Mouse (Mus musculus) lung, postnatal 4 days (tissue): ENCODE results near the gene Hs6st2.

Source experiments
- DNase-seq, 2 experiments: peaks; one replicate each; pipeline ENCODE4 v3.0.0; 2021

The Hs6st2 gene

GRCm38 (mm10) chrX:51681756-51682155 lies at the start of gene Hs6st2:
Gene Hs6st2 (minus strand): TSS chrX:51681856.
- DNase-seq: no peak

- DNase-seq: no peak
Observed at GRCm38 (mm10) chrX:51714086-51714745, 32.6 kb upstream of the Hs6st2 start.

GRCm38 (mm10) chrX:51712996-51713395 lies 31.3 kb upstream of the Hs6st2 start:
- DNase-seq: no peak

GRCm38 (mm10) chrX:51702823-51703222 lies 21.2 kb upstream of the Hs6st2 start:
- DNase-seq: no peak

- DNase-seq: no peak
Observed at GRCm38 (mm10) chrX:51699079-51699478, 17.4 kb upstream of the Hs6st2 start.

GRCm38 (mm10) chrX:51686048-51686949 lies 4.6 kb upstream of the Hs6st2 start:
- DNase-seq: no peak

- DNase-seq: no peak
Observed at GRCm38 (mm10) chrX:51684336-51685056, 2.8 kb upstream of the Hs6st2 start.

- peak; percentile 15 to 40 for DNase-seq
Observed at GRCm38 (mm10) chrX:51681170-51681667, 437 bp downstream of the Hs6st2 start.

GRCm38 (mm10) chrX:51680428-51681169 lies 1.1 kb downstream of the Hs6st2 start:
- DNase-seq: peak; percentile 17 to 29

- DNase-seq: peak; percentile 11 to 66
Observed at GRCm38 (mm10) chrX:51679601-51680427, 1.8 kb downstream of the Hs6st2 start.

- DNase-seq: no peak
Observed at GRCm38 (mm10) chrX:51658236-51658635, 23.4 kb downstream of the Hs6st2 start.

- DNase-seq: no peak
Observed at GRCm38 (mm10) chrX:51642661-51643257, 38.9 kb downstream of the Hs6st2 start.

- DNase-seq: no peak
Observed at GRCm38 (mm10) chrX:51635756-51636155, 45.9 kb downstream of the Hs6st2 start.

GRCm38 (mm10) chrX:51631376-51631775 lies 50.3 kb downstream of the Hs6st2 start:
- no peak for DNase-seq

- no peak for DNase-seq
Observed at GRCm38 (mm10) chrX:51614384-51615004, 67.2 kb downstream of the Hs6st2 start.

- DNase-seq: no peak
Observed at GRCm38 (mm10) chrX:51610743-51611142, 70.9 kb downstream of the Hs6st2 start.

GRCm38 (mm10) chrX:51606231-51606863 lies 75.3 kb downstream of the Hs6st2 start:
- DNase-seq: no peak

GRCm38 (mm10) chrX:51592751-51593150 lies 88.9 kb downstream of the Hs6st2 start:
- no peak for DNase-seq

GRCm38 (mm10) chrX:51590448-51591010 lies 91.1 kb downstream of the Hs6st2 start:
- no peak for DNase-seq

- no peak for DNase-seq
Observed at GRCm38 (mm10) chrX:51585444-51585843, 96.2 kb downstream of the Hs6st2 start.
